Mouse (Mus musculus) heart, postnatal 0 days (tissue): ENCODE results near the gene Gatad1.

Source experiments
- CTCF ChIP-seq: IDR thresholded peaks from 2 replicates; pipeline ENCODE4 v1.5.1; 2016; ENCODE audit warnings: antibody characterized with exemption, control low read depth, low read depth
- EP300 ChIP-seq: IDR thresholded peaks from 2 replicates; pipeline ENCODE4 v1.6.1; 2016; ENCODE audit warnings: antibody characterized with exemption, low read depth

- TF ChIP-seq EP300 (no peak), CTCF (no peak)
These were observed 23.0 kb downstream of the Gatad1 start for GRCm38 (mm10) chr5:3633951-3634350.
